Mouse (Mus musculus): Measurements from ENCODE around the gene Cntnap5b. TPM values are rescaled to one million over a fixed set of nuclear protein-coding genes. Genes with fewer than 3 reads are reported as not detected.

The Cntnap5b gene
- total and polyA plus RNA-seq, 2 experiments from 2014 or later = not detected

GRCm38 (mm10) chr1:100006021-100006745 lies 233.6 kb downstream of the Cntnap5b start:
- Histone ChIP-seq H3K27ac (ENCODE audit: low read depth) (no peak overlapping the region), H3K9me3 (replicated peaks; ENCODE audit: control insufficient read depth, low read length) (no peaks in the 10 kb centered on the region), H3K27me3 (ENCODE audit: control insufficient read depth, insufficient read depth, low read length) (no peaks in the 10 kb centered on the region), H3K4me1 (ENCODE audit: control insufficient read depth, insufficient read depth) (no peaks in the 10 kb centered on the region), H3K4me2 (ENCODE audit: low read depth, low read length) (no peak overlapping the region), H3K36me3 (replicated peaks; ENCODE audit: control insufficient read depth, insufficient read depth, low read length) (no peaks in the 10 kb centered on the region), H3K4me3 (ENCODE audit: low read depth, low read length) (no peak overlapping the region), H3K9ac (replicated peaks; ENCODE audit: low read depth, low read length) (no peak overlapping the region)
- TF ChIP-seq CTCF (IDR thresholded peaks at IDR 0.05; ENCODE audit: low read depth) = no peak
- no peak for TF ChIP-seq EP300 (IDR thresholded peaks at IDR 0.05; ENCODE audit: low read depth)
- DNase-seq (ENCODE audit: low spot score) (no peak), ATAC-seq (ENCODE audit: insufficient read depth, low read depth) (no peak)
- 64% methylated on average over 5 of the region's 5 CpGs for WGBS

- Histone ChIP-seq H3K4me3 (ENCODE audit: low read depth, low read length) (no peak overlapping the region), H3K36me3 (replicated peaks; ENCODE audit: control insufficient read depth, insufficient read depth, low read length) (no peaks in the 10 kb centered on the region), H3K9ac (replicated peaks; ENCODE audit: low read depth, low read length) (no peak overlapping the region), H3K4me2 (ENCODE audit: low read depth, low read length) (no peak overlapping the region), H3K27me3 (ENCODE audit: control insufficient read depth, insufficient read depth, low read length) (no peaks in the 10 kb centered on the region), H3K9me3 (replicated peaks; ENCODE audit: control insufficient read depth, low read length) (no peaks in the 10 kb centered on the region), H3K27ac (ENCODE audit: low read depth) (no peak overlapping the region), H3K4me1 (ENCODE audit: control insufficient read depth, insufficient read depth) (no peaks in the 10 kb centered on the region)
- DNase-seq (ENCODE audit: low spot score) (no peak), ATAC-seq (ENCODE audit: insufficient read depth, low read depth) (no peak)
- no peak for TF ChIP-seq CTCF (IDR thresholded peaks at IDR 0.05; ENCODE audit: low read depth)
- no peak for TF ChIP-seq EP300 (IDR thresholded peaks at IDR 0.05; ENCODE audit: low read depth)
- 61% methylated on average over 2 of the region's 2 CpGs for WGBS
These were observed 269.2 kb downstream of the Cntnap5b start for GRCm38 (mm10) chr1:100041808-100042207.

- DNase-seq (ENCODE audit: low spot score) (no peak), ATAC-seq (ENCODE audit: insufficient read depth, low read depth) (no peak)
- H3K27me3 ChIP-seq (ENCODE audit: control insufficient read depth, insufficient read depth, low read length) = no peaks in the 10 kb centered on the region
- no peaks in the 10 kb centered on the region for H3K36me3 ChIP-seq (replicated peaks; ENCODE audit: control insufficient read depth, insufficient read depth, low read length)
- no peak for TF ChIP-seq EP300 (IDR thresholded peaks at IDR 0.05; ENCODE audit: low read depth)
- no peak for TF ChIP-seq CTCF (IDR thresholded peaks at IDR 0.05; ENCODE audit: low read depth)
- 58% methylated on average over 2 of the region's 2 CpGs for WGBS
- no peaks in the 10 kb centered on the region for H3K9me3 ChIP-seq (replicated peaks; ENCODE audit: control insufficient read depth, low read length)
- no peak overlapping the region for H3K4me3 ChIP-seq (ENCODE audit: low read depth, low read length)
- no peak overlapping the region for H3K9ac ChIP-seq (replicated peaks; ENCODE audit: low read depth, low read length)
- no peak overlapping the region for H3K27ac ChIP-seq (ENCODE audit: low read depth)
- H3K4me2 ChIP-seq (ENCODE audit: low read depth, low read length) = no peak overlapping the region
- no peaks in the 10 kb centered on the region for H3K4me1 ChIP-seq (ENCODE audit: control insufficient read depth, insufficient read depth)
These were observed 307.2 kb downstream of the Cntnap5b start for GRCm38 (mm10) chr1:100079812-100080211.

- Histone ChIP-seq H3K4me2 (ENCODE audit: low read depth, low read length) (no peak overlapping the region), H3K4me3 (ENCODE audit: low read depth, low read length) (no peak overlapping the region), H3K27me3 (ENCODE audit: control insufficient read depth, insufficient read depth, low read length) (no peaks in the 10 kb centered on the region), H3K36me3 (replicated peaks; ENCODE audit: control insufficient read depth, insufficient read depth, low read length) (no peaks in the 10 kb centered on the region), H3K27ac (ENCODE audit: low read depth) (no peak overlapping the region), H3K9me3 (replicated peaks; ENCODE audit: control insufficient read depth, low read length) (no peaks in the 10 kb centered on the region), H3K9ac (replicated peaks; ENCODE audit: low read depth, low read length) (no peak overlapping the region), H3K4me1 (ENCODE audit: control insufficient read depth, insufficient read depth) (no peaks in the 10 kb centered on the region)
- TF ChIP-seq EP300 (IDR thresholded peaks at IDR 0.05; ENCODE audit: low read depth) = no peak
- no peak for TF ChIP-seq CTCF (IDR thresholded peaks at IDR 0.05; ENCODE audit: low read depth)
- ATAC-seq (ENCODE audit: insufficient read depth, low read depth) = no peak
- no peak for DNase-seq (ENCODE audit: low spot score)
These were observed 328.0 kb downstream of the Cntnap5b start for GRCm38 (mm10) chr1:100100516-100100915.

- 68% methylated on average over 1 of the region's 1 CpGs for WGBS
- H3K27me3 ChIP-seq (ENCODE audit: control insufficient read depth, insufficient read depth, low read length) = no peaks in the 10 kb centered on the region
- no peaks in the 10 kb centered on the region for H3K9me3 ChIP-seq (replicated peaks; ENCODE audit: control insufficient read depth, low read length)
- H3K4me2 ChIP-seq (ENCODE audit: low read depth, low read length) = no peak overlapping the region
- no peak for ATAC-seq (ENCODE audit: insufficient read depth, low read depth)
- no peaks in the 10 kb centered on the region for H3K36me3 ChIP-seq (replicated peaks; ENCODE audit: control insufficient read depth, insufficient read depth, low read length)
- no peak overlapping the region for H3K27ac ChIP-seq (ENCODE audit: low read depth)
- no peaks in the 10 kb centered on the region for H3K4me1 ChIP-seq (ENCODE audit: control insufficient read depth, insufficient read depth)
- DNase-seq (ENCODE audit: low spot score) = no peak
- TF ChIP-seq EP300 (IDR thresholded peaks at IDR 0.05; ENCODE audit: low read depth) (no peak), CTCF (IDR thresholded peaks at IDR 0.05; ENCODE audit: low read depth) (no peak)
- no peak overlapping the region for H3K9ac ChIP-seq (replicated peaks; ENCODE audit: low read depth, low read length)
- H3K4me3 ChIP-seq (ENCODE audit: low read depth, low read length) = no peak overlapping the region
These were observed 328.5 kb downstream of the Cntnap5b start for GRCm38 (mm10) chr1:100101017-100101416.

GRCm38 (mm10) chr1:100104343-100104742 lies 331.8 kb downstream of the Cntnap5b start:
- DNase-seq (ENCODE audit: low spot score) (no peak), ATAC-seq (ENCODE audit: insufficient read depth, low read depth) (no peak)
- Histone ChIP-seq H3K4me3 (ENCODE audit: low read depth, low read length) (no peak overlapping the region), H3K36me3 (replicated peaks; ENCODE audit: control insufficient read depth, insufficient read depth, low read length) (no peaks in the 10 kb centered on the region), H3K4me1 (ENCODE audit: control insufficient read depth, insufficient read depth) (no peaks in the 10 kb centered on the region), H3K9ac (replicated peaks; ENCODE audit: low read depth, low read length) (no peak overlapping the region), H3K27me3 (ENCODE audit: control insufficient read depth, insufficient read depth, low read length) (no peaks in the 10 kb centered on the region), H3K4me2 (ENCODE audit: low read depth, low read length) (no peak overlapping the region), H3K27ac (ENCODE audit: low read depth) (no peak overlapping the region), H3K9me3 (replicated peaks; ENCODE audit: control insufficient read depth, low read length) (no peaks in the 10 kb centered on the region)
- 52% methylated on average over 2 of the region's 2 CpGs for WGBS
- TF ChIP-seq EP300 (IDR thresholded peaks at IDR 0.05; ENCODE audit: low read depth) (no peak), CTCF (IDR thresholded peaks at IDR 0.05; ENCODE audit: low read depth) (no peak)

Measured in heart, postnatal 0 days (tissue).